Mouse (Mus musculus): ENCODE measurements around the gene Slc6a18. TPM values are rescaled to one million over a fixed set of nuclear protein-coding genes. Genes with fewer than 3 reads are reported as not detected.
"Not testable (repeated sequence)": the region's sequence is repeated elsewhere in the genome, so short reads cannot be mapped to it uniquely, and the experiment has no call there.

The Slc6a18 gene
- not detected for total RNA-seq (2021)

GRCm38 (mm10) chr13:73677853-73678252 is at the start of gene Slc6a18:
Slc6a18 (minus strand) TSS chr13:73678023.
- intact Hi-C loops (cut with DNase I) = no loop called here
- DNase-seq (ENCODE audit: extremely low spot score in 1 of 2, low spot score in 2 of 2) = no peak

GRCm38 (mm10) chr13:73725315-73725714 is 47.5 kb upstream of the Slc6a18 start:
- intact Hi-C loops (cut with DNase I) = no loop called here
- no peak for DNase-seq (ENCODE audit: extremely low spot score in 1 of 2, low spot score in 2 of 2)

- intact Hi-C loops (cut with DNase I) = loop anchor here (5.0 kb wide), 1 partner anchor 99 kb away; no protein-coding TSS in a partner anchor
- DNase-seq (ENCODE audit: extremely low spot score in 1 of 2, low spot score in 2 of 2) = peak; percentile 29 to 61
Measured at GRCm38 (mm10) chr13:73723081-73723668, 45.4 kb upstream of the Slc6a18 start.

- no peak for DNase-seq (ENCODE audit: extremely low spot score in 1 of 2, low spot score in 2 of 2)
- intact Hi-C loops (cut with DNase I) = loop anchor here (5.0 kb wide), 1 partner anchor 102 kb away; no protein-coding TSS in a partner anchor
Measured at GRCm38 (mm10) chr13:73720241-73720640, 42.4 kb upstream of the Slc6a18 start.

- DNase-seq (ENCODE audit: extremely low spot score in 1 of 2, low spot score in 2 of 2) = peak; percentile 79 to 82
- intact Hi-C loops (cut with DNase I) = loop anchor here (2.0 to 5.0 kb wide), 2 partner anchors 189 to 584 kb away; no protein-coding TSS in a partner anchor
Measured at GRCm38 (mm10) chr13:73718225-73718624, 40.4 kb upstream of the Slc6a18 start.

GRCm38 (mm10) chr13:73714020-73714419 is 36.2 kb upstream of the Slc6a18 start:
- no peak for DNase-seq (ENCODE audit: extremely low spot score in 1 of 2, low spot score in 2 of 2)
- intact Hi-C loops (cut with DNase I) = no loop called here

GRCm38 (mm10) chr13:73713204-73713603 is 35.4 kb upstream of the Slc6a18 start:
- DNase-seq (ENCODE audit: extremely low spot score in 1 of 2, low spot score in 2 of 2) = no peak
- intact Hi-C loops (cut with DNase I) = no loop called here

- DNase-seq (ENCODE audit: extremely low spot score in 1 of 2, low spot score in 2 of 2) = no peak
- intact Hi-C loops (cut with DNase I) = no loop called here
Measured at GRCm38 (mm10) chr13:73712228-73712627, 34.4 kb upstream of the Slc6a18 start.

GRCm38 (mm10) chr13:73711803-73712202 is 34.0 kb upstream of the Slc6a18 start:
- intact Hi-C loops (cut with DNase I) = no loop called here
- no peak for DNase-seq (ENCODE audit: extremely low spot score in 1 of 2, low spot score in 2 of 2)

- DNase-seq (ENCODE audit: extremely low spot score in 1 of 2, low spot score in 2 of 2) = no peak
- intact Hi-C loops (cut with DNase I) = no loop called here
Measured at GRCm38 (mm10) chr13:73711221-73711620, 33.4 kb upstream of the Slc6a18 start.

GRCm38 (mm10) chr13:73709491-73709890 is 31.7 kb upstream of the Slc6a18 start:
- intact Hi-C loops (cut with DNase I) = no loop called here
- DNase-seq (ENCODE audit: extremely low spot score in 1 of 2, low spot score in 2 of 2) = no peak

- no peak for DNase-seq (ENCODE audit: extremely low spot score in 1 of 2, low spot score in 2 of 2)
- intact Hi-C loops (cut with DNase I) = no loop called here
Measured at GRCm38 (mm10) chr13:73704694-73705325, 27.0 kb upstream of the Slc6a18 start, which contains the start of gene Slc6a19. Slc6a19 (minus strand) TSS chr13:73704865.

GRCm38 (mm10) chr13:73703486-73703885 is 25.7 kb upstream of the Slc6a18 start:
- DNase-seq (ENCODE audit: extremely low spot score in 1 of 2, low spot score in 2 of 2); intact Hi-C loops (cut with DNase I): not testable (repeated sequence)

- DNase-seq (ENCODE audit: extremely low spot score in 1 of 2, low spot score in 2 of 2) = no peak
- intact Hi-C loops (cut with DNase I) = no loop called here
Measured at GRCm38 (mm10) chr13:73702776-73703175, 25.0 kb upstream of the Slc6a18 start.

- no peak for DNase-seq (ENCODE audit: extremely low spot score in 1 of 2, low spot score in 2 of 2)
- intact Hi-C loops (cut with DNase I) = no loop called here
Measured at GRCm38 (mm10) chr13:73701161-73701883, 23.5 kb upstream of the Slc6a18 start.

GRCm38 (mm10) chr13:73700554-73700953 is 22.7 kb upstream of the Slc6a18 start:
- no peak for DNase-seq (ENCODE audit: extremely low spot score in 1 of 2, low spot score in 2 of 2)

GRCm38 (mm10) chr13:73699714-73700113 is 21.9 kb upstream of the Slc6a18 start:
- intact Hi-C loops (cut with DNase I) = no loop called here
- no peak for DNase-seq (ENCODE audit: extremely low spot score in 1 of 2, low spot score in 2 of 2)

More at GRCm38 (mm10) chr13:73700554-73700953, 22.7 kb upstream of the Slc6a18 start:
- intact Hi-C loops (cut with DNase I) = no loop called here

- intact Hi-C loops (cut with DNase I) = no loop called here
- no peak for DNase-seq (ENCODE audit: extremely low spot score in 1 of 2, low spot score in 2 of 2)
Measured at GRCm38 (mm10) chr13:73696529-73696928, 18.7 kb upstream of the Slc6a18 start.

- intact Hi-C loops (cut with DNase I) = loop anchor here (5.0 kb wide), 1 partner anchor 48 kb away; no protein-coding TSS in a partner anchor
- DNase-seq (ENCODE audit: extremely low spot score in 1 of 2, low spot score in 2 of 2) = no peak
Measured at GRCm38 (mm10) chr13:73694972-73695371, 17.1 kb upstream of the Slc6a18 start.

- intact Hi-C loops (cut with DNase I) = loop anchor here (5.0 kb wide), 1 partner anchor 46 kb away; no protein-coding TSS in a partner anchor
- DNase-seq (ENCODE audit: extremely low spot score in 1 of 2, low spot score in 2 of 2) = no peak
Measured at GRCm38 (mm10) chr13:73693333-73693732, 15.5 kb upstream of the Slc6a18 start.

All from left cerebral cortex, postnatal 10 days (tissue).